Mouse (Mus musculus) MEL (cell line): Measurements from ENCODE around the gene Klb. TPM values are rescaled to one million over a fixed set of nuclear protein-coding genes. Genes with fewer than 3 reads are reported as not detected.

Source experiments
- DNase-seq: peaks from one replicate; pipeline ENCODE4 v3.0.0; 2011; ENCODE audit warnings: low read depth, low spot score
- H3K27ac ChIP-seq: 2 replicates; pipeline ENCODE4 v1.5.1; 2012; ENCODE audit warnings: low read depth, mild to moderate bottlenecking, control low read depth, low read length, moderate library complexity; ENCODE audit not compliant: control insufficient read depth
- H3K27me3 ChIP-seq, 2 experiments: fragments of 150-350 bp in 1 of 2; sonication (generic) in 1 of 2; 2 replicates each; pipeline ENCODE4 v1.6.1; 2012; ENCODE audit warnings: low read length in 2 of 2, mild to moderate bottlenecking in 2 of 2, improper control_type of control experiment in 1 of 2, moderate library complexity in 1 of 2; ENCODE audit not compliant: insufficient read depth in 2 of 2, control insufficient read depth in 1 of 2
- H3K36me3 ChIP-seq, 2 experiments: 2 replicates each; pipeline ENCODE4 v1.6.1; 2012 to 2014; ENCODE audit warnings: low read length in 2 of 2, improper control_type of control experiment in 1 of 2, inconsistent platforms in 1 of 2, mild to moderate bottlenecking in 1 of 2; ENCODE audit not compliant: insufficient read depth in 2 of 2, control insufficient read depth in 1 of 2
- H3K4me1 ChIP-seq, 2 experiments: fragments of 150-350 bp in 1 of 2; sonication (generic) in 1 of 2; 2 replicates each; pipeline ENCODE4 v1.6.1; 2012; ENCODE audit warnings: low read length in 2 of 2, improper control_type of control experiment in 1 of 2, mild to moderate bottlenecking in 1 of 2; ENCODE audit not compliant: insufficient read depth in 2 of 2, control insufficient read depth in 1 of 2
- H3K4me3 ChIP-seq, 2 experiments: fragments of 150-350 bp in 1 of 2; sonication (generic) in 1 of 2; 2 replicates each; pipeline ENCODE4 v1.5.1; 2012; ENCODE audit warnings: low read depth in 2 of 2, low read length in 2 of 2, mild to moderate bottlenecking in 2 of 2, moderate library complexity in 2 of 2, control low read depth in 1 of 2, improper control_type of control experiment in 1 of 2; ENCODE audit not compliant: control insufficient read depth in 1 of 2, insufficient read depth in 1 of 2
- H3K79me2 ChIP-seq: 2 replicates; pipeline ENCODE4 v1.6.1; 2012; ENCODE audit warnings: mild to moderate bottlenecking, low read length, moderate library complexity; ENCODE audit not compliant: control insufficient read depth, poor library complexity, insufficient read depth
- H3K9ac ChIP-seq: 2 replicates; pipeline ENCODE4 v1.6.1; 2012; ENCODE audit warnings: low read depth, mild to moderate bottlenecking, control low read depth, low read length, moderate library complexity; ENCODE audit not compliant: control insufficient read depth, poor library complexity, severe bottlenecking
- H3K9me3 ChIP-seq: fragments of 150-350 bp; sonication (generic); replicated peaks from 2 replicates; pipeline ENCODE4 v1.6.1; 2012; ENCODE audit warnings: mild to moderate bottlenecking, low read length, improper control_type of control experiment, moderate library complexity; ENCODE audit not compliant: insufficient read depth
- BHLHE40 ChIP-seq: IDR thresholded peaks from 2 replicates; pipeline ENCODE4 v1.6.1; 2012; ENCODE audit warnings: low read depth, mild to moderate bottlenecking, inconsistent platforms, low read length, improper control_type of control experiment, borderline replicate concordance
- CHD1 ChIP-seq: IDR thresholded peaks from 2 replicates; pipeline ENCODE4 v1.6.1; 2012; ENCODE audit warnings: low read depth, mild to moderate bottlenecking, inconsistent platforms, low read length, improper control_type of control experiment
- ETS1 ChIP-seq: IDR thresholded peaks from 2 replicates; pipeline ENCODE4 v1.6.1; 2012; ENCODE audit warnings: low read depth, mild to moderate bottlenecking, inconsistent platforms, low read length, improper control_type of control experiment, moderate library complexity
- GABPA ChIP-seq: IDR thresholded peaks from 2 replicates; pipeline ENCODE4 v1.6.1; 2012; ENCODE audit warnings: low read depth, mild to moderate bottlenecking, inconsistent platforms, low read length, improper control_type of control experiment, moderate library complexity
- GATA1 ChIP-seq: IDR thresholded peaks from 2 replicates; pipeline ENCODE4 v1.6.1; 2011; ENCODE audit warnings: low read depth, low read length, improper control_type of control experiment
- KAT2A ChIP-seq: conservative IDR thresholded peaks from 2 replicates; pipeline ENCODE4 v1.6.1; 2012; ENCODE audit warnings: low read depth, low read length, improper control_type of control experiment, inconsistent platforms
- MAZ ChIP-seq: IDR thresholded peaks from 2 replicates; pipeline ENCODE4 v1.6.1; 2012; ENCODE audit warnings: low read depth, mild to moderate bottlenecking, inconsistent platforms, low read length, improper control_type of control experiment
- MYC ChIP-seq: IDR thresholded peaks from 2 replicates; pipeline ENCODE4 v1.6.1; 2011; ENCODE audit warnings: low read depth, mild to moderate bottlenecking, low read length, improper control_type of control experiment, moderate library complexity
- NELFE ChIP-seq: IDR thresholded peaks from 2 replicates; pipeline ENCODE4 v1.6.1; 2011; ENCODE audit warnings: low read depth, low read length, improper control_type of control experiment
- NRF1 ChIP-seq: IDR thresholded peaks from 2 replicates; pipeline ENCODE4 v1.6.1; 2014; ENCODE audit warnings: low read depth, mild to moderate bottlenecking, inconsistent platforms, low read length, improper control_type of control experiment, moderate library complexity; ENCODE audit not compliant: poor library complexity, insufficient read depth, severe bottlenecking
- POLR2A ChIP-seq, 2 experiments: IDR thresholded peaks; 2 replicates each; pipeline ENCODE4 v1.6.1; 2011 to 2012; ENCODE audit warnings: low read length in 2 of 2, mild to moderate bottlenecking in 2 of 2, control low read depth in 1 of 2, improper control_type of control experiment in 1 of 2, low read depth in 1 of 2, moderate library complexity in 1 of 2; ENCODE audit not compliant: control insufficient read depth in 1 of 2, insufficient read depth in 1 of 2, poor library complexity in 1 of 2
- POLR2AphosphoS2 ChIP-seq: IDR thresholded peaks from 2 replicates; pipeline ENCODE4 v1.6.1; 2011; ENCODE audit warnings: low read length, improper control_type of control experiment
- RCOR1 ChIP-seq: IDR thresholded peaks from 2 replicates; pipeline ENCODE4 v1.6.1; 2012; ENCODE audit warnings: low read depth, mild to moderate bottlenecking, inconsistent platforms, low read length, improper control_type of control experiment
- SIN3A ChIP-seq: IDR thresholded peaks from 2 replicates; pipeline ENCODE4 v1.6.1; 2012; ENCODE audit warnings: low read length, improper control_type of control experiment, inconsistent platforms
- SMC3 ChIP-seq: IDR thresholded peaks from 2 replicates; pipeline ENCODE4 v1.6.1; 2011; ENCODE audit warnings: low read depth, low read length, improper control_type of control experiment
- TAL1 ChIP-seq: IDR thresholded peaks from 2 replicates; pipeline ENCODE4 v1.6.1; 2012; ENCODE audit warnings: mild to moderate bottlenecking, inconsistent platforms, low read length, moderate library complexity, mixed read lengths
- TCF12 ChIP-seq: IDR thresholded peaks from 2 replicates; pipeline ENCODE4 v1.6.1; 2014; ENCODE audit warnings: low read depth, mild to moderate bottlenecking, inconsistent platforms, low read length, improper control_type of control experiment, moderate library complexity
- USF1 ChIP-seq: IDR thresholded peaks from 2 replicates; pipeline ENCODE4 v1.6.1; 2014; ENCODE audit warnings: low read depth, mild to moderate bottlenecking, inconsistent platforms, low read length, improper control_type of control experiment, moderate library complexity
- USF2 ChIP-seq, 2 experiments: IDR thresholded peaks; 2 replicates each; pipeline ENCODE4 v1.6.1; 2011 to 2012; ENCODE audit warnings: improper control_type of control experiment in 2 of 2, low read length in 2 of 2, borderline replicate concordance in 1 of 2, inconsistent platforms in 1 of 2, low read depth in 1 of 2, mild to moderate bottlenecking in 1 of 2; ENCODE audit not compliant: insufficient read depth in 1 of 2
- ZKSCAN1 ChIP-seq: IDR thresholded peaks from 2 replicates; pipeline ENCODE4 v1.6.1; 2012; ENCODE audit warnings: low read depth, mild to moderate bottlenecking, inconsistent platforms, low read length, improper control_type of control experiment, moderate library complexity
- ZMIZ1 ChIP-seq: IDR thresholded peaks from 2 replicates; pipeline ENCODE4 v1.6.1; 2012; ENCODE audit warnings: low read depth, mild to moderate bottlenecking, inconsistent platforms, low read length, improper control_type of control experiment, moderate library complexity
- ZNF384 ChIP-seq: IDR thresholded peaks from 2 replicates; pipeline ENCODE4 v1.6.1; 2012; ENCODE audit warnings: low read depth, mild to moderate bottlenecking, inconsistent platforms, low read length, improper control_type of control experiment
- polyA plus RNA-seq, 2 experiments: library from polyadenylated mRNA; stranded (reverse) in 1 of 2; unstranded in 1 of 2; fragments of >175 nt in 1 of 2; fragments of >200 nt in 1 of 2; gene quantifications; 2 replicates each; pipeline versions ENCODE4 v1.2.1 to v1.2.4; 2012; ENCODE audit warnings: low replicate concordance in 2 of 2, low read depth in 1 of 2; ENCODE audit not compliant: insufficient read length in 2 of 2, insufficient read depth in 1 of 2, missing spikeins in 1 of 2
- total RNA-seq: library from RNA; depleted of rRNA; stranded (reverse); fragments of 300-350 nt; gene quantifications from 2 replicates; pipeline ENCODE4 v1.2.3, GENCODE M21; 2012

The Klb gene
- total and polyA plus RNA-seq, 3 experiments: 0.04 TPM; not detected in 2

- DNase-seq: no peak
- Histone ChIP-seq H3K79me2 (no peaks in the 10 kb centered on the region), H3K27me3 (peaks cover 1 to 12% of the 10 kb centered on the region in 2 experiments; a peak in 3 of 4 replicates), H3K4me1 (no peaks in the 10 kb centered on the region), H3K27ac (no peak overlapping the region), H3K36me3 (no peaks in the 10 kb centered on the region), H3K9ac (no peak overlapping the region), H3K9me3 (no peaks in the 10 kb centered on the region), H3K4me3 (no peak overlapping the region)
- no peak for TF ChIP-seq SIN3A
- no peak for TF ChIP-seq GABPA
- no peak for TF ChIP-seq POLR2AphosphoS2
- no peak for TF ChIP-seq MAZ
- no peak for TF ChIP-seq BHLHE40
- TF ChIP-seq USF2 (IDR thresholded peaks at IDR 0.05; ENCODE audit: borderline replicate concordance in 1 of 2, insufficient read depth in 1 of 2, low read depth in 1 of 2, low read length in 2 of 2): no peak
- TF ChIP-seq RCOR1: no peak
- no peak for TF ChIP-seq POLR2A (IDR thresholded peaks at IDR 0.05; ENCODE audit: control insufficient read depth in 1 of 2, insufficient read depth in 1 of 2, low read depth in 1 of 2, low read length in 2 of 2, poor library complexity in 1 of 2)
- TF ChIP-seq USF1: no peak
- no peak for TF ChIP-seq KAT2A
- TF ChIP-seq ZNF384: no peak
- no peak for TF ChIP-seq ZKSCAN1
- no peak for TF ChIP-seq MYC
- TF ChIP-seq ZMIZ1: no peak
- TF ChIP-seq GATA1: no peak
- TF ChIP-seq TCF12: no peak
- no peak for TF ChIP-seq CHD1
- TF ChIP-seq TAL1: no peak
- no peak for TF ChIP-seq SMC3
- TF ChIP-seq NELFE: no peak
- TF ChIP-seq, all 39 proteins: peak for 0
These were observed 8.7 kb downstream of the Klb start for GRCm38 (mm10) chr5:65356851-65357250.

DNA sequence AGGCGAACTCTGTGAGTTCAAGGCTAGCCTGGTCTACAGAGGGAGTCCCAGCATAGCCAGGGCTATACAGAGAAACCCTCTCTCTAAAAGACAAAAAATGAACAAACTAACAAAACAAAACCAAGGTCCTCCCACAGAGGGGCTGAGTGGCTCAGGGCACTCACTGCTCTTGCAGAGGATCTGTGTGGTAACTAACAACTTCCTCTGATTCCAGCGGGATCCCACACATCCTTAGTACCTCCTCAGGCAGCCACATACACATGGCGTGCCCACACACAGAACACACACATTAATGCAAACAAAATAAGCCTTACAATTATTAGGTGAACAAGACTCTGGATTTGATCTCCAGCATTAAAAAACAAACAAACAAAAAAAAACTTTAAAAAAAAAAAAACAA lies 9.7 kb downstream of the Klb start:
- no peaks in the 10 kb centered on the region for H3K4me1 ChIP-seq
- H3K9ac ChIP-seq: no peak overlapping the region
- no peak overlapping the region for H3K27ac ChIP-seq
- H3K4me3 ChIP-seq: no peak overlapping the region
- DNase-seq: no peak
- peaks cover 0 to 7% of the 10 kb centered on the region in 2 experiments; a peak in 2 of 4 replicates for H3K27me3 ChIP-seq
- no peaks in the 10 kb centered on the region for H3K79me2 ChIP-seq
- TF ChIP-seq ETS1 (no peak), USF2 (IDR thresholded peaks at IDR 0.05; ENCODE audit: borderline replicate concordance in 1 of 2, insufficient read depth in 1 of 2, low read depth in 1 of 2, low read length in 2 of 2) (no peak), NRF1 (no peak), POLR2A (IDR thresholded peaks at IDR 0.05; ENCODE audit: control insufficient read depth in 1 of 2, insufficient read depth in 1 of 2, low read depth in 1 of 2, low read length in 2 of 2, poor library complexity in 1 of 2) (no peak), ZMIZ1 (no peak)
- no peaks in the 10 kb centered on the region for H3K36me3 ChIP-seq
- H3K9me3 ChIP-seq: no peaks in the 10 kb centered on the region
